Mouse (Mus musculus): ENCODE measurements around the gene Tmem115. TPM values are rescaled to one million over a fixed set of nuclear protein-coding genes. Genes with fewer than 3 reads are reported as not detected.
A peak's percentile ranks its signal among the peaks of the same experiment; 100 is the strongest.
"Not testable (repeated sequence)": the region's sequence is repeated elsewhere in the genome, so short reads cannot be mapped to it uniquely, and the experiment has no call there.

The Tmem115 gene
- total RNA-seq, 2 experiments from 2014 or later: 34.7 to 39.6 TPM

DNA sequence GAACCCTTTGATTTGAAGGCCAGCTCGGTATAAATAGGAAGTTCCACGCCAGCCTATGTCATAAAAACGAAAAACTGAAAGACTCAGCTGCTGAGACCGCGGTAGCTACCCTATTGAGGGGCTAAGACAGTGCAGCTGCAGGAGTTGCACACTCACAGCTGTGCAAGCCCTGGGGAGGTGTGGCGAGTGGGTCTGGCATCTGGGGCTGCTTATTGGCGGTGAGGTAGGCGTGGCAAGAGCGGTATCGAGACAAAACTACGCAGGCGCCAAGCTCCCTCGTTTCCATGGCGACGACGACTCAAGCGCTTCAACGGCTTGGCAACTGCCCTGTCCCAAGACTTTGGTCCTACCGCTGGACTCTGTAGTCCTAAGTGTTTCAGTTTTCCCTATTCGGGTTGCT is 13.3 kb downstream of the Tmem115 start, which contains the start of gene Zmynd10:
Gene Zmynd10, plus strand, starts transcription at position 273 of the 400 bp plus-strand sequence.
- peak; percentile 84 to 87 for DNase-seq (ENCODE audit: low spot score in 2 of 2)
- intact Hi-C loops (cut with DNase I): no loop called here

DNA sequence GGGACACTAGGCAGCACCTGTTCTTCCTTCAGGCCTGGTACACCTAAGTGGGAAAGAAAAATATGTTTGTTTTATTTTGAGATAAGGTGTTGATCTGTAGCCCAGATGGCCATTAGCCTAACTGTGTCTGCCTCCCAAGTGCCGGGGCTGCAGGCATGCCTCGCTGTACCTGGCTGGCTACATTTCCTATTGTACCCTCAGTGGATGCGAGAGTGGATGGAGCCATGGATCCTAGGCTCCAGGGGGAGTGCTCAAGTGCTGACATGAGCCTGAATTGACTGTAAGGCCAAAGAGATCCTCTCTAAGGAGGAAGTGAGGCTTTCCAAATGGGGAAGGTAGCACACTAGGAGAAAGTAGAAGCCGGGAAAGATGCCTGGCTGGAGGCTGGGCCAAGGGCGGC is 14.2 kb downstream of the Tmem115 start:
- DNase-seq (ENCODE audit: low spot score in 2 of 2): no peak
- intact Hi-C loops (cut with DNase I): no loop called here

DNA sequence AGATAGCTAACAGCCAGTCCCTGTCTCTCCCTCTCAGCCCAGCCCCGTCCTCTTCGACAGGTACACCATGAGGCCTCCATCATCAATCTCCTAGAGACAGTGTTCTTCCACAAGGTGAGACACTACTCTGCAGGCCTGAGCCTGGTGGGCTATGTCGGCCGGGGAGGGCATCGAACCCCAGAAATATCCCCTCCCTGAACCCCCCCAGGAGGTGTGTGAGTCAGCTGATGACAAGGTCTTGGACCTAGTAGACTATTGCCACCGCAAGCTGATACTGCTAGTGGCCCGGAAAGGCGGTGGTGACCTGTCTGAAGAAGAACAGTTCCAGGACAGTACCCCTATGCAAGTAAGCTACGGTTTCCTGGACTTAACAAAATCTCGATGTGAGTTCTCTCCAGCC is 15.1 kb downstream of the Tmem115 start:
- DNase-seq (ENCODE audit: low spot score in 2 of 2): no peak
- intact Hi-C loops (cut with DNase I): no loop called here

DNA sequence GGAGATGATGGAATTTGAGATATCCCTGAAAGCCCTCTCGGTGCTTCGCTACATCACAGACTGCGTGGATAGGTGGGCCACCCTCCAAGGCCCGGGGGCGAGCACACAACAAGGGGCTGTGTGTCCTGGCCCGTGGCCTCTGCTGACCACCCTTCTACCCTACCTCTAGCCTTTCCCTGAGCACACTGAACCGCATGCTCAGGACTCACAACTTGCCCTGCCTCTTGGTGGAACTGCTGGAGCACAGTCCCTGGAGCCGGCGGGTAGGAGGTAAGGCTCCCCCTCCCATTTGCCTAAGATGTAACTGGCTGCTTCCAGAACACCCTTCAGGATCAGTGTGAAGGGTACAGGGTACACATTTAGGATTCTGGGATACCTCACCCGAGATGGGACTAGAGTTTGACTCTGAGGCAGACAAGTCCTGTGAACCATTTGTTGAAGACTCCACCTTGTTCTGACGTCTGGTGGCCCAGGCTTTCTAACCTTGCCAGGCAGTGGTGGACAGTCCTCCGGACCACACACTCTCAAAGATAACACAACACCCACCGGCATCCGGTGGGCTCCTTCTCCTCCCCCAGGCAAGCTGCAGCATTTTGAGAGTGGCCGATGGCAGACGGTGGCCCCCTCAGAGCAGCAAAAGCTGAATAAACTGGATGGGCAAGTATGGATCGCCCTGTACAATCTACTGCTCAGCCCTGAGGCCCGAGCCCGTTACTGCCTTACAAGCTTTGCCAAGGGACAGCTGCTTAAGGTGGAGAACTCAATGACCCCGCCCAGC is 15.7 kb downstream of the Tmem115 start:
- DNase-seq (ENCODE audit: low spot score in 2 of 2): no peak
- intact Hi-C loops (cut with DNase I): no loop called here

DNA sequence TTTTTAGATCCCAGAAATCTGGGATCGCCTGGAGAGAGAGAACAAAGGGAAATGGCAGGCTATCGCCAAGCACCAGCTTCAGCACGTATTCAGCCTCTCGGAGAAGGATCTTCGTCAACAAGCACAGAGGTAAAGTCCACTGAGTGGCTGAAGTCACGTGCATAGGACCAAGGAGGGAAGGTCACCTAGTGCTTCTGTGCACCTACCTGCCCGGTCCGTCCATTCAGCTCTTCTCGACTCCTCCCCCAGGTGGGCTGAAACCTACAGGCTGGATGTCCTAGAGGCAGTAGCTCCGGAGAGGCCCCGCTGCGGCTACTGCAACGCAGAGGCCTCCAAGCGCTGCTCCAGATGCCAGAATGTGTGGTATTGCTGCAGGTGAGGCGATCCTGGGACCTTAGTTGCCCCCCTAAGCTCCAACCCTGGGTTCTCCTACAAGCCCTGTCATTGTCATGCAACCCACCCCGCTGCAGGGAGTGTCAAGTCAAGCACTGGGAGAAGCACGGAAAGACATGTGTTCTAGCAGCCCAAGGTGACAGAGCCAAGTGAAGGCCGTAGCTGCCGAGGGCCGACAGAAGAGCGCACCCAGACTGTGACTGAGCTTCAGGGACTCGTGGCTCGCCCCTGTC is 16.9 kb downstream of the Tmem115 start:
- no peak for DNase-seq (ENCODE audit: low spot score in 2 of 2)
- intact Hi-C loops (cut with DNase I): no loop called here

DNA sequence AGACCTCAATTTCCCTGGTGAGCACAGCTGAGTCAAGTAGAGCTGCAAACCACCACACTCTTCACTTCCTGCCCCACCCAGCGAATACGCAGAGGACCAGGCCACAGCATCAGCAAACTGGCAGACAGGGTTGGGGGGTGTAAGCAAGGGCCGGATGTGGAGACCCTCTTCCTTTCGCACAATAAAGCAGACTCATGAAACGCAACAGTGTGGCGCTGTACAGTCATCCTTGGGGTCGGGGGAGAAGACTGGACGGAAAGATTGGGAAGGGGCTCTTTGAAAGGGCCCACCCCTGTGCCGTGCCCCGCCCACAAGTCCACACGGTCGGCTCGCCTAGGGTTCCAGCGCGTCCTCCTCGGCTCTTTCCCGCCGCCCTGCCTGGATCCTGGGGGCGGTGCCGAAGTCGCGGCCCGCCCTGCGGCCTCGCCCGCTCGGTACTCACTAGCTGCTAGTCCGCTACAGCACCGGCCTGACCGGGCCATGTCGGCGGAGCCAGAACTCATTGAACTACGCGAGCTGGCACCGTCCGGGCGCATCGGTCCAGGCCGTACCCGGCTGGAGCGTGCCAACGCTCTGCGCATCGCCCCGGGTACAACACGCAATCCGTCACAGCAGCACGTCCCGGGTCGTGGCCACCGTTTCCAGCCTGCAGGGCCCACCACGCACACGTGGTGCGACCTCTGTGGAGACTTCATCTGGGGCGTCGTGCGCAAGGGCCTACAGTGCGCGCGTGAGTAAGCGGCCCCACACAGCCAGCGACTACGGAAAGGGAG is 17.6 kb downstream of the Tmem115 start, which contains the start of gene Rassf1:
Gene Rassf1, plus strand, starts transcription at position 439 of the 773 bp plus-strand sequence.
- no peak for DNase-seq (ENCODE audit: low spot score in 2 of 2)
- intact Hi-C loops (cut with DNase I): no loop called here

DNA sequence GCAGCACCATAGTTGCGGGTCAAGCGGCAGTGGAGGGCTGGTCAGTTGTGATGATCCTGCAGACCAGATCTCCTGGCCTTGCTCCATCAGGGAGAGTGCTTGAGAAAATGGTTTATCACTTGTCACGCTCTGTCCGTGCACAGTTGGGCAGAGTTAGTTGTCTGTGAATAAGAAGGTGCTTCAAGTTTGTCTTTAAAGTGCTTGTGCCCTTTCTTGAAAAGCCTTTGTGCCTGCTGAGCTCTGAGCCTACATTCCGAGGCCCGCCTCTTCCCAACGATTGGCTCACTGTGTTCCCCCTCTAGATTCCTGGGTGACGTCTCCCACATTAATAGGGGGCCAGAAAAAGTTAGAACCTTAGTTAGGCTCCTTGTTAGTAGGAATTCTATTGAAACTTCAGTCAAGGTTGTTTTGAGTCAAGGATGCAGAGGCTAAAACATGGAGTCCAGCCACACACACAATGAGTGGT is 18.2 kb downstream of the Tmem115 start:
- DNase-seq (ENCODE audit: low spot score in 2 of 2): no peak

DNA sequence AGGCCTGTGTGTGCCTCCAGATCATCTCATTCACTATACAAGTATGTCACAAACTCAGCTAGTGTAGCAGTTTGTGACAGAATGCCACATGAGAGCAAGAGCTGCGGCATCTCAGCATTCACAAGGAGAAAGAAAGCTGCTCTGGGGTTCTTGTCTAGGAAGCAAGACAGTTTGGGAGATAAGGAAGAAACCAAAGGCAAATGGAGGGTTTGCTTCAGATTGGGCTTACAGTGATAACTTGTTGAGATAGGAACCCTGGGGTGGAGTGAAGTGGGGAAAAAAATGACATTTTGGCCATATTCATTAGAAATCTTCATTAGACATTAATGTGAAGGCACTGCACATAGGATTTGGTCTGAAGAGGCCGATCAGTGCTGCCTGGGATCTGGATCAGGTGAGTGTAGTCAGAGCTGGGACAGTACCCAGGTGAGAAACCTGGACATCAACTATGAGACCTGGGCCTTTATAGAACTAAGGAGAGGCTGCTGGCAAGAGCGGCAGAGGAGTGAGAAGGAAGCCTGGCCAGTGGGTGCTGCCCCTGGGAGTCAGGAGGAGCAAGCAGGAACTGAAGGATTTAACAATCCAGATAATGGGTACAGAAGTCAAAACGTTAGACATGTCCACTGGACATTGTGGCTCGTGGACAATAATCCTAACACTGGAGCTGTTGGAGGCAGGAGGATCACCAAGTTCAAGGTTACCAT is 19.1 kb downstream of the Tmem115 start:
- intact Hi-C loops (cut with DNase I): no loop called here
- no peak for DNase-seq (ENCODE audit: low spot score in 2 of 2)

More for the DNA sequence above, 18.2 kb downstream of the Tmem115 start:
- intact Hi-C loops (cut with DNase I): no loop called here

DNA sequence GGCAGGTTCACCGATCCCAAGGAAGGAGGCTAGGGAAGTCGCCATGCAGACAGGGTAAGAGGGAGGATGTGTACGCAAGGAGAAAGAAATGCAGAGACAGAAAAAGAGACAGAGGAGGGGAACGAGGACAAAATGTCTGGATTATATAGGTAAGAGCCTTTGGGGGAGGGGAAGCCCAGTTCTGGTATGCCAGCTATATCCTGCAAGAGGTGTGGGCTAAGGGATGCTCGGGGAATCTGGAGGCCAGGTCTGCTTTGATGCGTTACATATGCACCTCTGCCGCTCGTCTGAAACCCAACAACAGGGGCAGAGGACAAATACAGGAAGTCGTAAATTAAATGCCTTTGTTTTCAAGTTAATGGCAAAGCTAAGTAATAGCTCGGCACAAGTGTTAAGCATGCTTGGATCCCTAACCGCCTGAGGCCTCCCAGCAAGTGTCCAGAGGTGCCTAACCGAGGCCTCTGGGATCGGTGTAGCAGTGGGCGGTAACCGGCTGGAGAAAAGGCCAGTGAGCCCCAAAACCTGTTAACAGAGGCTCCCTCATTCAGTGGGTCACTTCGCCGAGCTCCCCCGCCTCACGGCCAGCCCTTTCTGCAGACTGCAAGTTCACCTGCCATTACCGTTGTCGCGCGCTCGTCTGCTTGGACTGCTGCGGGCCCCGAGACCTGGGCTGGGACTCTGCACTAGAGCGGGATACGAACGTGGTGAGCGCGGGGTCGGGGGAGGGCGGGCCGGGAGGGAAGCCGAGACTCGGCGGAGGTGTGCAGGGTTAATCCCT is 20.0 kb downstream of the Tmem115 start:
- peak in 1 of 2 experiments; percentile 54 for DNase-seq (ENCODE audit: low spot score in 2 of 2)
- intact Hi-C loops (cut with DNase I): no loop called here

DNA sequence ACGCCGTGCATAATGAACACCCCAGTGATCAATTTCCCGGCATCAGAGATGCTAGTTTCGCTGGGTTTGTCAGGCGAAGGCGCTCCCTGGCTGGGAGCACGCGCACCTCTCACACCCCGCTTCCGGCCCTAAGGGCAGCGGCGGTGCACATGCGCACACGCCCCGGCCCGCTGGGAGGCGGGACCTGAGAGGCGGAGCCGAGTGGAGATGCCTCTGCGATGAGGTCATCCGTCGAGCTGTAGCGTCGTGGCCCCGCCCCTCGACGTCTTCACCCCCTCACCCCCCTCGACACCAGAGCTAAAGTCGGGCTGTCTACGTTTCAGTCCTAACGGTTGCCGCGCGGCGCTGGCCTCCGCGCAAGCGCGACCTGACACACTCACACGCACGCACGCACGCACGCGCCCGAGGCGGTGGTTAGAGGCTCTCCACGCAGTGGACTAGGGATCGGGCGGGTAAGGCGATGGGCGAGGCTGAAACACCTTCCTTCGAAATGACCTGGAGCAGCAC is 20.6 kb downstream of the Tmem115 start:
- intact Hi-C loops (cut with DNase I): no loop called here
- DNase-seq (ENCODE audit: low spot score in 2 of 2): peak; percentile 94 to 95

DNA sequence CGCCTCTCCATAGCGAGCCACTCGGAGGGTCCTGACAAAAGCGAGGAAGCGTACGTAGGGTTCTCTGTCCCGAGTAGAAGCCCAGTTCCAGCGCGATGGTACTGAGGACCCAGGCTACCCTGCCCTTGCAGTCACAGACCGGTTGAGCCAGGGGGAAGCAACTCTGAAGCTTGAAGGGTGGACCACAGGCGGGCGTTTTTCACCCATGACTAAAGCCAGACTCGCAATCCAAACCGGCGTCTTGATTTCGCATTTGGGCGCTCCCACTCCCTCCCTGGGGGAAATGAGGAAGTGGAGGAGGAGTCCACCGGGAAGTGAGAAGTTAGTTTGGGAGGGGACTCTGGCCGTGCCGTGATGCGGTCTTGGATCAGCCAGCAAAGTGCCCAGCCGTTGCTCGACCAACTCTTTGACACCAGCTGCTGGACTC is 21.3 kb downstream of the Tmem115 start:
- no peak for DNase-seq (ENCODE audit: low spot score in 2 of 2)
- intact Hi-C loops (cut with DNase I): no loop called here

DNA sequence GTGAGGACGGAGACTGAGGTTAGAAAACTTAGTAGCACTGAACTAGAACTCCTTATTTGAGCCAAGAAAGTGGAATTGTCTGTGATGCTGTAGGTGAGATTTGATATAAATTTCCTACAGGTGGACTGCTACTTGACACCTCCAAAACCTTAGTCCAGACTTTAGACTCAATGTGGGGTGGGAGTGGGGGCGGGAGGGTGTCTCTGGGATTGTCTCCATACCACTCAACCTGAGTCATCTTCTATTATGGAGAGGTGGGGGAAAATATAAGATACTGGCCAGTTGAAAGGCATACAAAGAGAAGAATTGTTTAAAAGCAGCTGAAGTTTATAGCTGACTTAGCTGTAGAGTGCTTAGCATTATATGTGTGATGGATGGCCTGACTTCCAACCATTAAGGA is 22.0 kb downstream of the Tmem115 start:
- intact Hi-C loops (cut with DNase I): no loop called here
- DNase-seq (ENCODE audit: low spot score in 2 of 2): no peak

DNA sequence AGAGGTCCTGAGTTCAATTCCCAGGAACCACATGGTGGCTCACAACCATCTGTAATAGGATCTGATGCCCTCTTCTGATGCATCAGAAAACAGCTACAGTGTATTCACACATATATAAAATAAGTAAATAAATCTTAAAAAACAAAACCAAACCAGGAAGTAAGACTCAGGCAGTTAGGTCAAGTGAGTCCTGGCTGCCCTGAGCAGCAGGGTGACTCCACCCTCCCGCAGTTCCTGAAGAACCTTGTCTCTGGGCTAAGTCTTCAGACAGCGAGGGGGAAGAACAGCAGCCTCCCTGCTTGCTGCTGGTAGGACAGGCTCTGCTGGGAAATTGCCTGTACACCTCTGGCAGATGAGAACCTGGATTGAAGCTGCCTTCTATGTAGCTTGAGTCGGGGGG is 22.6 kb downstream of the Tmem115 start:
- no peak for DNase-seq (ENCODE audit: low spot score in 2 of 2)
- intact Hi-C loops (cut with DNase I): no loop called here

DNA sequence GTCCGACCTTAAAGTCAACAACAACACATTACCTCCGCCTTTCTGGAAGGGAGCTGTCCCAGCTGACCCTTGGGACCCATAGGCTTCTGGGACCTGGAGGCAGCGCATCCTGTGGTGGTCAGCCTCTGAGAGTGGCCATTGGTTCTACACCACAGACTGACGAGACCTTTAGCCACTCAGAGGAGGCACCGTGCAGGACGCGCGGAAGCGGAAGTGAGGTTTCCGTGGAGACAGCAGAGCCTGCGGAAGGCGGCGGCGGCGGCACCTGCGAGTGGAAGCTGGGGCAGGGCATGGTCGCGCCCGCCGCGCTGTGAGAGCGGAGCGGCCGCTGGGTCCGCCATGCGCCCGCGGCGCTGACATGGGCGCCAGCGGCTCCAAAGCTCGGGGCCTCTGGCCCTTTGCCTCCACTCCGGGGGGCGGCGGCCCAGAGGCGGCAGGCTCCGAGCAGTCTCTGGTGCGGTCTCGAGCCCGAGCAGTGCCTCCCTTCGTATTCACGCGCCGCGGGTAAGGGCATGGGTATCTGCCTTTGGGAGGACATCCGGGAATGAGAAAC is 29.4 kb downstream of the Tmem115 start, which contains the start of gene Tusc2:
Gene Tusc2, plus strand, starts transcription at position 227 of the 553 bp plus-strand sequence.
- intact Hi-C loops (cut with DNase I): no loop called here
- DNase-seq (ENCODE audit: low spot score in 2 of 2): peak; percentile 95 to 96

DNA sequence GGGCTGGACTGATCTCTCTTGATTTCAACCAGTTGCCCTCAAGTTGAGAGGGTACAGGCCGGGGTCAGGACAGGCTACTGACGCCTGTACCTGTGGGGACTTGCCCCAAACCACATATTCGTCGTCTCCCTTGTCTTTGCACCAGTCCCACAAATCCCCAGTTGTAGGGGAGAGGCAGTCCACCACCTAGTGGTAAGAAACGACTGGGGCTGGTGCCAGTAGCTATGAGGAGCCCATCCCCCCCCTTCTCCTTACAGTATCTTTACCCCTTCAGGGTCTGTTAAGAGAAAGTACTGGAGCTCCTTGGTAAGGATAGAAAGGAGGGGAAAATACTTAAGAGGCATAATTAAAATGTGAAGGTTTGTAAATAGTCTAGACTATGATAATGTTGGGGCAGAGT is 31.8 kb downstream of the Tmem115 start:
- DNase-seq (ENCODE audit: low spot score in 2 of 2); intact Hi-C loops (cut with DNase I): not testable (repeated sequence)

DNA sequence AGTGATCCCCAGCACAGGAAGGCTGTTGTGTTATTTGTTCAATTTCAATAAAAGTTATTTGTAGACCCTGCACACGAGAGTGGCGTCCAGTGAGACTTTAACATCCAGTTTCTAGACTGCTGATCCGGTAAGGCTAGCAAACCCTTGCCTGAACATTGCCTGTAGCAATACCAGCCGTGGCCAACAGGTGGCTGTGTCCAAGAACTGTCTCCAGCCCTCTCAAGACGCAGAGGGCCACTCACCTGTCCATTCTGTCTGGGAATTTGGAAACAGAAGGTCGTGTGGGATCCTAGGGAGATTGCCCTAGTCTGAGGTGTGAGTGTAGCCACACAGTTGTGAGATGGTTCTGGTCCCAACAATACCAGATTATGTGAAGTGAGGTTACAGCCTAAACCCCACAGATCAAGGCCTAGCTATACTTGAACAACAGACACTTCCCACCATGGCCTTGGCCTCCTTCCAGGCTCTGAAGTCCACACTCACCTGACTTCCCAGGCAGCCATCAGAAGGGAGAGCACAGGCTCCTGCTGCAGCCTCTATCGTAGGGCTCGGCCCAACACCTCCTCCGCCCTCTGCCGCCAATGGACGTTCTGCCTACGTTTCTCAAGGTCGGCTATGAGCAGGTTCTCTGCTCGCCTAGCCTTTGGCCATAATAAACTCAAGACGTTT is 32.4 kb downstream of the Tmem115 start:
- DNase-seq (ENCODE audit: low spot score in 2 of 2): peak; percentile 62 to 73
- intact Hi-C loops (cut with DNase I): no loop called here

DNA sequence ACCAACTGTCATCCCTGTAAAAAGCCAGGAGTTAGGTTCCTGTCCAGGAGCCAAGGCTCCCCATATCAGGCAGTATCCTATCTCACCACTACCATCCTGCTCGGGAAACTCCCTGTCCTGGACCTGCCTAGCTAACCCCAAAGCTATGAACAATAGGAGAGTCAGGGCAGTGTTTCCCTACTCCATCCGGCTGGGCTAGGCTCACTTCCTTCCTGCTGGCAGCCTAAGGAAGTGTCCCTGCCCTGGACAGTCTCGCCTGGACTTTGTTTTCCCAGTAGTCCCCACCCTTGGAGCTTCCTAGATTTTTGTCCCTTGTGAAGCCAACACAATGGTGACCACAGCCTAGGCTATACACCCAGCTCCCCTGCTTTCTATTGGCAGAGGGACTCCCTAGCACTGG is 33.1 kb downstream of the Tmem115 start:
- intact Hi-C loops (cut with DNase I): no loop called here

More for the DNA sequence above, 33.1 kb downstream of the Tmem115 start:
- no peak for DNase-seq (ENCODE audit: low spot score in 2 of 2)
